Mouse (Mus musculus): Measurements from ENCODE around the gene 6430531B16Rik. TPM values are rescaled to one million over a fixed set of nuclear protein-coding genes. Genes with fewer than 3 reads are reported as not detected.

The 6430531B16Rik gene
- total RNA-seq, 2 experiments from 2014 or later, result not detected

GRCm38 (mm10) chr7:139944291-139945240, 34.0 kb downstream of the 6430531B16Rik start:
- no peak for DNase-seq
- intact Hi-C loops (cut with DNase I), result no loop called here

- peak; percentile 33 to 40 for DNase-seq
- intact Hi-C loops (cut with DNase I), result no loop called here
Measured at GRCm38 (mm10) chr7:139943674-139944281, 34.8 kb downstream of the 6430531B16Rik start, which contains the start of gene Utf1. Gene Utf1, plus strand, starts transcription at chr7:139943789.

GRCm38 (mm10) chr7:139940476-139941209, 37.9 kb downstream of the 6430531B16Rik start:
- intact Hi-C loops (cut with DNase I), result no loop called here

GRCm38 (mm10) chr7:139937810-139938209, 40.7 kb downstream of the 6430531B16Rik start:
- no peak for DNase-seq
- intact Hi-C loops (cut with DNase I), result no loop called here

More at GRCm38 (mm10) chr7:139940476-139941209, 37.9 kb downstream of the 6430531B16Rik start:
- no peak for DNase-seq

- intact Hi-C loops (cut with DNase I), result no loop called here
- no peak for DNase-seq
Measured at GRCm38 (mm10) chr7:139937138-139937537, 41.4 kb downstream of the 6430531B16Rik start.

GRCm38 (mm10) chr7:139936705-139937104, 41.9 kb downstream of the 6430531B16Rik start:
- intact Hi-C loops (cut with DNase I), result no loop called here
- no peak for DNase-seq

GRCm38 (mm10) chr7:139930732-139931131, 47.8 kb downstream of the 6430531B16Rik start:
- intact Hi-C loops (cut with DNase I), result no loop called here
- DNase-seq, result peak; percentile 23 to 51

Small RNA genes within 50 kb of the gene (microRNA-seq; reads per million reads assigned to microRNA genes)
- 0 to 0.36 reads per million in 2 experiments for gene Mir202
- gene Mir7062, result 0.27 to 1.7 reads per million in 2 experiments
- gene mmu-mir-7686, result 0 reads per million in 2 experiments

Other genes starting within 250 kb of the 6430531B16Rik start
- gene Adgra1, start 144.6 kb downstream of the 6430531B16Rik start, total RNA-seq (2021), result not detected
- under 1 TPM in 1 of 2 experiments, not detected in 1; 0.24 TPM for gene Kndc1, start 84.1 kb downstream of the 6430531B16Rik start, total RNA-seq (2021)
- gene Utf1, start 35.0 kb downstream of the 6430531B16Rik start, total RNA-seq (2021), result not detected
- gene Adam8, start 13.8 kb upstream of the 6430531B16Rik start, total RNA-seq (2021), result under 1 TPM; 0.93 TPM
- gene Zfp511, start 57.6 kb upstream of the 6430531B16Rik start, total RNA-seq (2021), result 10 to 100 TPM; 10.3 to 10.7 TPM
- gene Tubgcp2, start 57.9 kb upstream of the 6430531B16Rik start, total RNA-seq (2021), result 10 to 100 TPM; 27.4 to 29.4 TPM
- not detected for gene Msx3, start 70.3 kb upstream of the 6430531B16Rik start, total RNA-seq (2021)
- not detected for gene Caly, start 103.8 kb upstream of the 6430531B16Rik start, total RNA-seq (2021)
- not detected for gene Prap1, start 114.6 kb upstream of the 6430531B16Rik start, total RNA-seq (2021)
- 10 to 100 TPM; 76.5 to 77.2 TPM for gene Fuom, start 123.7 kb upstream of the 6430531B16Rik start, total RNA-seq (2021)
- 1 to 10 TPM; 3.6 to 3.9 TPM for gene Paox, start 137.0 kb upstream of the 6430531B16Rik start, total RNA-seq (2021)
- gene Echs1, start 137.7 kb upstream of the 6430531B16Rik start, total RNA-seq (2021), result 100 to 1,000 TPM; 298 to 315 TPM
- 10 to 100 TPM; 28.1 to 29.3 TPM for gene Mtg1, start 158.8 kb upstream of the 6430531B16Rik start, total RNA-seq (2021)
- gene Sprn, start 176.1 kb upstream of the 6430531B16Rik start, total RNA-seq (2021), result under 1 TPM; 0.32 to 0.41 TPM
- not detected for gene Olfr522, start 186.0 kb upstream of the 6430531B16Rik start, total RNA-seq (2021)
- not detected for gene Olfr523, start 194.5 kb upstream of the 6430531B16Rik start, total RNA-seq (2021)
- not detected for gene Olfr524, start 227.2 kb upstream of the 6430531B16Rik start, total RNA-seq (2021)
- gene Cd163l1, start 239.5 kb upstream of the 6430531B16Rik start, total RNA-seq (2021), result not detected